Mouse (Mus musculus): ENCODE results near the gene Mical3.

DNA sequence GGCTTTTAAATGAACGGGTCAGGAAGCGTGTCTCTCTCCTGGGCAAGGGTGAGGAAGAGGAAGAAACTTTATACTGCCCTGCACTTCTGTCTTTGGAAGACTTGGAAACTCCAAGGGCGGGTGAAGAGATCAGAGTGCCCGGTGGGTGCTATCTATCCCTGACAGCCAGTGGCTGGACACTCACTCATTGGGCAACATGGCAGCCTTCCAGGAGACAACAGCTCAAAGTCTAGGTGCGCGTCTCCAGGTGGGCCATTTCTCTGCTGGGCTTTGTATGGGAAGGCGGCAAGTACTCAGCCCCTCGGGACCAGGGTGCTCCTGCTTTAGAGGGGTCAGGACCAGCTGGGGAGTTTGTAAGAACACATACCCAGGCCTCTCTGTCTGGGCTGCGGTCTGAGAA is 185.3 kb downstream of the Mical3 start:
- no peak for TF ChIP-seq HCFC1 (IDR thresholded peaks at IDR 0.05; ENCODE audit: borderline replicate concordance, insufficient read depth, low read length)
- TF ChIP-seq MAFK (IDR thresholded peaks at IDR 0.05; ENCODE audit: insufficient read depth, low read depth, low read length), result no peak

Measured in ES-E14 (cell line).